22 mouse cellular contexts compared by ENCODE assay signal in the genomic region with DNA sequence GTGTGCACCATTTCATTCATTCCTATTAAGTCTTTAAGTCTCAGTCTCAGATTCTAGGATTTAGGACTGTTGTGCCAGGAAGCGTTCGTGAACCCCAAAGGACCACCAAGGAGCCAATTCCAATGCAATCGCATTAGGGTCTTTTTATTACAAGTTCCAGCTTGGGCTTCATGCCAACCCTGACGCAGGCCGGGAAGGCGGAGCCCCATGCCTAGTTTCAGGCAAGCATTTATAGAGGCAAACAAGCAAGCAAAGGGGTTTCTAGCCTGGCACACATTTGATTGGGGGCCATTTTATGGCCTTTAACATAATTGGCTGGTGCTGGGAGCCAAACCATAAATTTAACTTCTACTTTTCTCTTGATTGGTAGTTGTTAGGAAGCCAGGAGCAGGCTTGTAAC. TPM values are rescaled to one million over a fixed set of nuclear protein-coding genes. Genes with fewer than 3 reads are reported as not detected.
"Had no signal": no experiment of that assay in that cellular context is flagged by ENCODE, and none has a peak within 500 bp of the region (broad histone marks: within the 10 kb centered on the region; RNA-seq: fewer than 3 reads in every experiment).

No protein-coding gene starts in this region.

- H3K4me3 ChIP-seq: liver, embryonic 15.5 days; megakaryocyte, embryonic 14.5 days; stomach, embryonic 15.5 days had no signal

- H3K27ac ChIP-seq: kidney, postnatal 0 days; liver, embryonic 15.5 days; macrophage; stomach, embryonic 15.5 days had no signal

- H3K9ac ChIP-seq: liver, embryonic 15.5 days; stomach, embryonic 15.5 days had no signal

- H3K4me2 ChIP-seq: liver, embryonic 11.5 days; liver, embryonic 15.5 days; midbrain, embryonic 11.5 days; stomach, embryonic 15.5 days had no signal

- H3K27me3 ChIP-seq: liver, embryonic 15.5 days; stomach, embryonic 15.5 days had no signal

- H3K9me3 ChIP-seq: liver, embryonic 15.5 days; megakaryocyte, embryonic 14.5 days; stomach, embryonic 15.5 days had no signal

- ATAC-seq: intestine, postnatal 0 days had no signal

- H3K4me1 ChIP-seq: liver, embryonic 15.5 days; stomach, embryonic 15.5 days had no signal

- DNase-seq: kidney, adult 9 months; kidney, postnatal 36 days; layer of hippocampus, adult 9-11 months; layer of hippocampus, postnatal 36 days; lung, adult 2 months; lung, postnatal 14 days; right cerebral cortex, postnatal 14 days; thymus, adult 2 months; thymus, postnatal 25 days had no signal

- H3K36me3 ChIP-seq: liver, embryonic 15.5 days; stomach, embryonic 15.5 days had no signal

RNA-seq across cellular contexts. Expression of gene Ropn1, which starts 24.6 kb away (rescaled TPM):
- total RNA-seq: layer of hippocampus, adult 18-20 months; layer of hippocampus, postnatal 36 days; midbrain, postnatal 0 days had no signal
- polyA plus RNA-seq: intestine, postnatal 0 days; kidney, postnatal 0 days; liver, embryonic 11.5 days; liver, embryonic 15.5 days; lung, adult 2 months; macrophage; midbrain, embryonic 11.5 days; midbrain, postnatal 0 days; neural tube, embryonic 11.5 days; spleen, adult 2 months; stomach, embryonic 15.5 days; thymus, adult 2 months; urinary bladder, adult 2 months had no signal
